Mouse (Mus musculus) kidney, adult 18-20 months (tissue): ENCODE results near the gene Il1f6.

Experiments
- DNase-seq: peaks from one replicate; pipeline ENCODE4 v3.0.0; 2021

The Il1f6 gene

GRCm38 (mm10) chr2:24215118-24215517 lies at the start of gene Il1f6:
Il1f6 (plus strand) TSS chr2:24215418.
- no peak for DNase-seq

- peak; percentile 68 for DNase-seq
These were observed 33.4 kb upstream of the Il1f6 start for GRCm38 (mm10) chr2:24181683-24182331.

- DNase-seq: peak; percentile 37
These were observed 32.6 kb upstream of the Il1f6 start for GRCm38 (mm10) chr2:24182423-24183147.

GRCm38 (mm10) chr2:24184092-24184491 lies 31.1 kb upstream of the Il1f6 start:
- DNase-seq: peak; percentile 7

- no peak for DNase-seq
These were observed 29.0 kb upstream of the Il1f6 start, which contains the start of gene Il1f9 for GRCm38 (mm10) chr2:24186176-24186575. Il1f9 (plus strand) TSS chr2:24186476.

GRCm38 (mm10) chr2:24187585-24187984 lies 27.6 kb upstream of the Il1f6 start:
- no peak for DNase-seq

GRCm38 (mm10) chr2:24188189-24188588 lies 27.0 kb upstream of the Il1f6 start:
- no peak for DNase-seq

GRCm38 (mm10) chr2:24227191-24227590 lies 12.0 kb downstream of the Il1f6 start:
- DNase-seq: no peak

GRCm38 (mm10) chr2:24267503-24267902 lies 52.3 kb downstream of the Il1f6 start:
- no peak for DNase-seq

GRCm38 (mm10) chr2:24273619-24274018 lies 58.4 kb downstream of the Il1f6 start:
- DNase-seq: no peak

GRCm38 (mm10) chr2:24275146-24275545 lies 59.9 kb downstream of the Il1f6 start:
- no peak for DNase-seq
